Mouse (Mus musculus): ENCODE results near the gene BC034090.
"Not testable (repeated sequence)": the region's sequence is repeated elsewhere in the genome, so short reads cannot be mapped to it uniquely, and the experiment has no call there.

The BC034090 gene

DNA sequence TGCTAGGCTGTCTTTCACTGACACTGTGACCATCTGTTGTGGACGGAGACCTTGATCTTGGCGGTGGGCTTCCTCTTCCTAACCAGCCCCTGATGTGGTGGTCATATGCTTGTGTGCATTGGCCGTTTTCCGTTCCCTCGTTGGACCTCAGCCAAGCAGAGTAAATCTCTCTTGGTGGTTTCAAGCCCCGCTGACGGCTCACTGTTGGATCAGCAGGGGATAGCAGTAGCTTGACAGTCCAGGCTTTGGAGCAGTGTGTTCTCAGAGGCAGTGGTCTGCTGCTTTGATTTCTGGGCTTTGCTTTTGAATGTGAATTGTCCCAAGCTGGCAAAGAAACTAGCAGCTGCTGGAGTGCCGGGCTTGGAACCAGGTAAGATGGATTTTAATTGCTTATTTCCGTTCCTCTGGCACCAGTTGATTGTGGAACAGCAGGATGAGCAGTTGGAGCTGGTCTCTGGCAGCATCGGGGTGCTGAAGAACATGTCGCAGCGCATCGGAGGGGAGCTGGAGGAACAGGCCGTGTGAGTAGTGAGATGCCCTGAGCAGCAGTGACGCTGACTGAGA is 51.4 kb downstream of the BC034090 start:
- peak in 1 of 2 experiments; percentile 15 for DNase-seq (ENCODE audit: low spot score in 2 of 2)

GRCm38 (mm10) chr1:155191671-155192070 is 52.6 kb downstream of the BC034090 start:
- DNase-seq (ENCODE audit: low spot score in 2 of 2), result no peak

DNA sequence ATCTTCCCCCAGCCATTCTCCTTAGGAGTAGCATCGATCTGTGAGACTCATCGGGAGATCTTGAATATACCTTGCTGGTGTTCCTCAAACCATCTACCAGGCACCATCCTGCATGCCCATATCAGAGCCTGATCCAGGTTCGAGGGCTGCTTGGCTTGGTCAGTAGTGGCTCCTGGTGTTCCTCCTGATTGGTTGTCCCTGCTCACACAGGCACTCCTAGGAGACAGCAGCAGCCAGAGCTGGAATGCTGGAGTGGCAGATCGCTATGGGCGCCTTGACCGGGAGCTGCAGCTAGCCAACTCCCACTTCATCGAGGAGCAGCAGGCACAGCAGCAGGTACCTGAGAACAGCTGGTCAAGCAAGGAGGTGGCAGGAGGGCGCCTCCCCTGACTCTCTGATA is 53.0 kb downstream of the BC034090 start:
- no peak for DNase-seq (ENCODE audit: low spot score in 2 of 2)

GRCm38 (mm10) chr1:155188656-155189055 is 55.6 kb downstream of the BC034090 start:
- DNase-seq (ENCODE audit: low spot score in 2 of 2), result no peak

DNA sequence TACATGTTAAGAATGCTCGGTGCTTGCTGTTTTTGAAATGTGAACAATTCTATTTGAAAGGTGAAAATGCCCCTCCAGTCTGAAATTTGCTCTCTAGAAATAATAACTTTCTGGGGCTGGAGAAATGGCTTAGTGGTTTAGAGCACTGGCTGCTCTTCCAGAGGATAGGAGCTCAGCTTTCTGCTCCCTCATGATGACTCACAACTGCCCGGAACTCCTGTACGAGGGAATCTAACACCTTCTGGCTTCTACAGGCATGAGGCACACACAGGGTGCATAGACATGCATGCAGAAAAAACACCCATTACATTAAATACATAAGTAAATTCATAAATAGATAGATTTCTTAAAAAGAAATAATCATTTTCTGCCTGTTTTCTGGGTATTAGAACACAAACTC is 60.1 kb downstream of the BC034090 start:
- DNase-seq (ENCODE audit: low spot score in 2 of 2), result no peak

GRCm38 (mm10) chr1:155178192-155178924 is 65.9 kb downstream of the BC034090 start:
- DNase-seq (ENCODE audit: low spot score in 2 of 2), result no peak

DNA sequence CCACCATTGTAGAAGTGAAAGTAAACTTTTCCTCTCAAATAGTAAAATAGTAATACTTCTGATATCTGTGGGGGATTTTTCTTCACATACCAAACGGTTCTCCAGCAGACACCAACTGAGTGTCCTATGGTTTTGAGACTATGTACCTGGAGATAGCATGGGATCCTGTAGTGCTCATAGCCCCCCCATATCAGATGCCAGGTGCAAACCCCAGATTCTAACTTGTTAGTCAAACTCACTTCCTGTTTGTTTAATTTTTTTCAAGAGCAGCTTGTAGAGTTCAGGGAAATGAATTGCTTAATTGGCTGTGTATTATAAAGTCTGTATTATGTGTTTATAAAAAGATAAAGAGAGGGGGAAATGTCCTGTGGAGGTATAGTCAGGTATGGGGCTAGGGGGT is 69.8 kb downstream of the BC034090 start:
- DNase-seq (ENCODE audit: low spot score in 2 of 2), result no peak

- DNase-seq (ENCODE audit: low spot score in 2 of 2), result not testable (repeated sequence)
Observed at GRCm38 (mm10) chr1:155173644-155174016, 70.6 kb downstream of the BC034090 start.

DNA sequence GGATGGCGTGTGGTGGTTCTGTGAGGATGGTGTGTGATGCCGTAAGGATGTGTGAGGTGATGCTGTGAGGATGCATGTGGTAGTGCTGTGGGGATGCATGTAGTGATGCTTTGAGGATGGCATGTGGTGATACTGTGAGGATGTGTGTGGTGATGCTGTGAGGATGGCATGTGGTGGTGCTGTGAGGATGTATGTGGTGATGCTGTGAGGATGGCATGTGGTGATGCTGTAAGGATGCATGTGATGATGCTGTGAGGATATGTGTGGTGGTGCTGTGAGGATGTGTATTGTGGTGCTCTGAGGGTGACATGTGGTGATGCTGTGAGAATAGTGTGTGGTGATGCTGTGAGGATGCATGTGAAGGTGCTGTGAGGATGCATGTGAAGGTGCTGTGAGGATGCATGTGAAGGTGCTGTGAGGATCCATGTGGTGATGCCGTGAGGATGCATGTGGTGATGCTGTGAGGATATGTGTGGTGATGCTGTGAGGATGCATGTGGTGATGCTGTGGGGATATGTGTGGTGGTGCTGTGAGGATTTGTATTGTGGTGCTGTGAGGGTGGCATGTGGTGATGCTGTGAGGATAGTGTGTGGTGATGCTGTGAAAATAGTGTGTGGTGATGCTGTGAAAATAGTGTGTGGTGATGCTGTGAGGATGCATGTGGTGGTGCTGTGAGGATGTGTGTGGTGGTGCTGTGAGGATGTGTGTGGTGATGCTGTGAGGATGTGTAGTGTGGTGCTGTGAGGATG is 71.2 kb downstream of the BC034090 start:
- no peak for DNase-seq (ENCODE audit: low spot score in 2 of 2)

- no peak for DNase-seq (ENCODE audit: low spot score in 2 of 2)
Observed at GRCm38 (mm10) chr1:155169935-155170334, 74.3 kb downstream of the BC034090 start.

DNA sequence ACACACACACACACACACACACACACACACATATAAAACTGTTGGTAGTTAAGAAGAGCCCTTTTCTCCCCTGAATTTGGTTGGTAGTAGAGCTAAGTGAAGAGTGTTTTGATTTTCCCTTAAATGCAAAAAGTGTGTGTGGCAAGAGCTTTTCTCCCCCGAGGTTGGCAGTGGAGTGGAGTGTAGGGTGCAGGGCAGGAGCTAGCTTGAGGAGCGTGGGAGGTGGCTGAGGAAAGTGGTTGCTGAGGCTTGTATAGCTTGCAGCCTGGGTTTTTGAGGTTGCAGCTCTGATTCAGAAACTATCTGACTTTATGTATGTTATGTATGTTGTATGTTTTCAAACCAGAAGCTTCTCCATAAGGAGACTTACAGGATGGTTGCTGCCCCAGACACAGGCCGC is 76.8 kb downstream of the BC034090 start:
- peak in 1 of 2 experiments; percentile 43 for DNase-seq (ENCODE audit: low spot score in 2 of 2)

Measured in left cerebral cortex, adult 9 months (tissue).